Mouse (Mus musculus): ENCODE data around the gene Denr.

- TF ChIP-seq CTCF (conservative IDR thresholded peaks at IDR 0.05; ENCODE audit: insufficient read depth, insufficient read length, low read depth, low read length) (no peak), POLR2A (IDR thresholded peaks at IDR 0.05; ENCODE audit: low read depth, low read length) (no peak)
Observed at GRCm38 (mm10) chr5:123878056-123878455, 28.9 kb upstream of the Denr start.
